Mouse (Mus musculus): ENCODE measurements around the gene Cpe.

The Cpe gene

GRCm38 (mm10) chr8:64548054-64548850 is 144.6 kb downstream of the Cpe start:
- peak; percentile 64 for DNase-seq (ENCODE audit: low read depth, low spot score)

GRCm38 (mm10) chr8:64543441-64543840 is 149.4 kb downstream of the Cpe start:
- DNase-seq (ENCODE audit: low read depth, low spot score) = no peak

Data from ZHBTc4 (cell line).